Mouse (Mus musculus) heart, embryonic 12.5 days (tissue): Measurements from ENCODE around the gene Papss1. TPM values are rescaled to one million over a fixed set of nuclear protein-coding genes. Genes with fewer than 3 reads are reported as not detected.

Source experiments
- ATAC-seq: fragments of 200-750 bp; cut with Nextera tagmentation; 2 replicates; pipeline ENCODE4 v1.8.0; 2017; ENCODE audit warnings: moderate TSS enrichment, moderate library complexity; ENCODE audit not compliant: insufficient number of reproducible peaks, low FRiP score
- H3K27ac ChIP-seq: fragments of 300-500 bp; sonication (generic); 2 replicates; pipeline ENCODE4 v1.5.1; 2016; ENCODE audit warnings: mild to moderate bottlenecking, moderate library complexity; ENCODE audit not compliant: poor library complexity, severe bottlenecking
- H3K27me3 ChIP-seq: fragments of 300-500 bp; sonication (generic); replicated peaks from 2 replicates; pipeline ENCODE4 v1.6.1; 2016; ENCODE audit warnings: mild to moderate bottlenecking, moderate library complexity
- H3K36me3 ChIP-seq: fragments of 300-500 bp; sonication (generic); 2 replicates; pipeline ENCODE4 v1.6.1; 2016; ENCODE audit warnings: mild to moderate bottlenecking, moderate library complexity
- H3K4me1 ChIP-seq: fragments of 300-500 bp; sonication (generic); replicated peaks from 2 replicates; pipeline ENCODE4 v1.6.1; 2016; ENCODE audit warnings: mild to moderate bottlenecking
- H3K4me2 ChIP-seq: fragments of 300-500 bp; sonication (generic); 2 replicates; pipeline ENCODE4 v1.6.1; 2016; ENCODE audit warnings: mild to moderate bottlenecking, moderate library complexity
- H3K4me3 ChIP-seq: fragments of 300-500 bp; sonication (generic); 2 replicates; pipeline ENCODE4 v1.5.1; 2016; ENCODE audit warnings: mild to moderate bottlenecking
- H3K9ac ChIP-seq: fragments of 300-500 bp; sonication (generic); 2 replicates; pipeline ENCODE4 v1.6.1; 2016; ENCODE audit warnings: mild to moderate bottlenecking, moderate library complexity
- H3K9me3 ChIP-seq: fragments of 300-500 bp; sonication (generic); replicated peaks from 2 replicates; pipeline ENCODE4 v1.6.1; 2016; ENCODE audit warnings: mild to moderate bottlenecking, moderate library complexity
- WGBS: fragments of 180-500 bp; shearing (Covaris S2); methylation state at CpG from one replicate; pipeline ENCODE4 v1.1.7; 2016; 5-methylcytosine and 5-hydroxymethylcytosine counted together
- polyA plus RNA-seq: library from polyadenylated mRNA; unstranded; fragments of >200 nt; fragmentation: Nextera tagmentation; extraction: Ambion mirVana; gene quantifications from 2 replicates; pipeline ENCODE4 v1.2.1, GENCODE M21; 2016

Papss1 gene
- polyA plus RNA-seq, 1 experiment from 2014 or later = 41.0 TPM

DNA sequence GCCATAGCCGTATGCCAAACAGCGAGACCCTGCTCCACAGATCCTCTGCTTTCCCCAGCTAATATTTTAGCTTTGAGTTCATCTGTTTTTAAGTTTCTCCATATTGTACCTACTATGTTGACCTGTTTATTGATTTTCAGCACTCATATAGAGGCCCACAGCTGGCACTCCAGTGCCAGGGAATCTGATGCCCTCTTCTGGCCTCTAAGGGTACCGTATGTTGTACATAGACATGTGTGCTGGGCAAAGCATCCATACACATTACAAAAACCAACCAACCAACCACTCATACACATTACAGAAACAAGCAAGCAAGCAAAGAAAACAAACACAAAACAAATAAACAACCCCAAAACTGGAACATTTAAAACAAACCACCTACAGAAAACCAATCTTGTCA is 22.2 kb downstream of the Papss1 start:
- WGBS = 88% methylated on average over 3 of the region's 3 CpGs

DNA sequence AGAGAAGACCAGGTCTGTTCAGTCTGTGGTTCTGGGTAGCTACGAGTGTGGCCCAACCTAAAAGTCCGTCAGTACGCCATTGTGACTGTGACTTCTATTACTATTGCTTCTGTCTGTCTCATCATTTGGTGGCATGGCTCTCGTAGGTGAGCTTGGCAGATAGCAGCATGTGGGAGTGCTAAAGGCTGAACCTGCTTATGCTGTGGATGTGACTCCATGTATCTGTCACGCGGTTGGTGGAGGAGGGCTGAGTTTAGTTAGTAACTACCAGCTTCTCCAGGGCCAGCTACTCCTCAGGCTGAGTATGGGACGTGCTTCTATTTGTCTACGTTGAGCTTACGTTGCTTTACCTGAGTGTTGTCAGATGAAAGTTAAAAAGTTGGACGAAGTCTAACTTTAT is 23.4 kb downstream of the Papss1 start:
- Histone ChIP-seq H3K4me2 (no peak overlapping the region), H3K9ac (no peak overlapping the region), H3K4me1 (no peaks in the 10 kb centered on the region), H3K27ac (no peak overlapping the region), H3K27me3 (no peaks in the 10 kb centered on the region), H3K36me3 (peaks cover 58% of the 10 kb centered on the region), H3K4me3 (no peak overlapping the region), H3K9me3 (no peaks in the 10 kb centered on the region)
- ATAC-seq = no peak
- WGBS = 88% methylated on average over 10 of the region's 10 CpGs

More for the DNA sequence above, 22.2 kb downstream of the Papss1 start:
- no peaks in the 10 kb centered on the region for H3K4me1 ChIP-seq
- H3K27ac ChIP-seq = no peak overlapping the region
- H3K27me3 ChIP-seq = no peaks in the 10 kb centered on the region
- ATAC-seq = no peak
- H3K36me3 ChIP-seq = peaks cover 61% of the 10 kb centered on the region
- no peak overlapping the region for H3K4me2 ChIP-seq
- no peak overlapping the region for H3K4me3 ChIP-seq
- H3K9me3 ChIP-seq = no peaks in the 10 kb centered on the region
- H3K9ac ChIP-seq = no peak overlapping the region

DNA sequence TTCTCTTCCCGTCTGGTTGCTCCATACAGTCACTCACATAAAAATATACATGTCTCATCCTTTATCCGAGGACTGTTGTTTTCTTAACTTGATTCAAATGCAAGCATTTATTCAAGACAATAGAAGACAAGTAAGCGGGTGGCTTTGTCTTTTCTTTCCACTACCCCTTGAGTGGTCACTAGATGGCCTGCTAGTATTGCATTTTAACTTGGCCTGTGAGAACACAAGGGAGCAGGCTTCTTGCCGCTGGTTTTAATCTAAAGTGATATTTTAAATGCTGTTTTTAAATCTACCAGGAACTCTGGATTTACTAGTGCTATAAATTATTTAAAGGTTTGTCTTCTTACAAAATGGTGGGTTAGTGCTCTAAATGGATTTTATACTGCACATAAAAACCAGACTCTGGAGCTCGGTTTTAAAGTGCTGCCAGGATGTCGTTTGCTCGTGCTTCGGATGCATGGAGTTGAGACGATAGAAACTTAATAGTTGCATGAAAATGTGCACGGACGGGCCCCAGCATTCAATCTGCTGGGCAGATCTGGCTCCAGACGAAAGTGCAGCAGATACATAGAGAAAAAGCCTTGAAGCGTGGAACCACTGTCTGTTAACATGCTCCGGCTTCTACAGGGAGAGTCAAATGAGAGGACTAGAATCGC is 28.7 kb downstream of the Papss1 start:
- no peaks in the 10 kb centered on the region for H3K9me3 ChIP-seq
- no peaks in the 10 kb centered on the region for H3K27me3 ChIP-seq
- H3K4me3 ChIP-seq = no peak overlapping the region
- ATAC-seq = no peak
- no peak overlapping the region for H3K27ac ChIP-seq
- H3K36me3 ChIP-seq = peaks cover 37% of the 10 kb centered on the region
- 0 out of 2 replicates have a peak, but pooled peaks cover 3% of the 10 kb centered on the region for H3K4me1 ChIP-seq
- H3K9ac ChIP-seq = no peak overlapping the region
- no peak overlapping the region for H3K4me2 ChIP-seq
- 84% methylated on average over 15 of the region's 15 CpGs for WGBS

DNA sequence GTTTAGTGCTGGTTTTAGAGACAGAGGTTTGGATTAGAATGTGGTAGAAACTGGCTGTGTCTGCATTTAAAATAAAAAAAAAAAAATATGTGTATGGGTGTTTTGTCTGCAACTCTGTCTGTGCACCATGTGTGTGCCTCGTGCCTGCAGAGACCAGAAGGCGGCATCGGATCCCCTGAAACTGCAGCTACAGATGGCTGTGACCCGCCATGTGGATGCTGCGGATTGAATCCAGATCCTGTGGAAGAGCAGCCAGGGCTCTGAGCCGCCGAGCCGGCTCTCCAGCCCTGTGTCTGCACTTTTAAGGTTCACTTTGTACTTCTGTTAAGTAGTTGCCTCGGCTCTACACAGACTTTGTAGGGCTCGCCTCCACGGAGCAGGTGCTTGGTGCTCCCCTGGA is 29.8 kb downstream of the Papss1 start:
- Histone ChIP-seq H3K4me2 (no peak overlapping the region), H3K27me3 (no peaks in the 10 kb centered on the region), H3K27ac (no peak overlapping the region), H3K9me3 (no peaks in the 10 kb centered on the region), H3K4me3 (no peak overlapping the region), H3K36me3 (peaks cover 33% of the 10 kb centered on the region), H3K4me1 (0 out of 2 replicates have a peak, but pooled peaks cover 3% of the 10 kb centered on the region), H3K9ac (no peak overlapping the region)
- 95% methylated on average over 11 of the region's 11 CpGs for WGBS
- ATAC-seq = no peak

DNA sequence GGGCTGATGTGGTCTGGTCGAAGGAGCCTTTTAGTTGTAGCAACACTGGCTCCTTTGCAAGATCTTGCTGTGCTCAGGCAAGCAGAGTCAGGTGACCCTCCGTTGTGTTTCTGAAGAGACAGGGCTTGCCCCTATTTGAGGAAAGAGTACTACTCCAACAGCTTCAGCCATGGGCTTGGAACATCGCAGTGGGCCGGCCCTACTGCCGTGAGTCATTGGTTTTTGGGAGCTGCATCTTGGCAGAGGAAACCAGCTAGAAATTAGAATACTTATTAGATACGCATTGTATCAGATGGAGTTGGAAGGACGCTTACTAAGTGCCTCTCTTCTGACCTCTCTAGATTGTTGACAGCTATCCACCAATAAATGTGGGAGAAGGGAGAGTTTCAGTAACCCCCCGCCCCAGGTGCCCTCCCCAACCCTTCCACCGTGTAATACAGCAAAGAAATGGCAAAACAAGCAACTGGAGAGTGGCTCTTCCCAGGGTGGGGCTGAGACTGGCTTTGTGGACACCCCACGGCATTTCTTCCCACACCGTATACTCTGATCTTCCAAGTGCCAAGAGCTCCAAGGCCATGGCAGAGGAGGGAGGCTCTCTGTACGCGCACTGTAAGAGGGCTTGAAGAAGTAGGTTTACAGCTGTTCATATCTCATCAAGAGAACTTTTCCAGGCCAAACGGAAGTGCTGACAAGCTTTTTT is 31.1 kb downstream of the Papss1 start:
- Histone ChIP-seq H3K36me3 (peaks cover 39% of the 10 kb centered on the region), H3K4me2 (no peak overlapping the region), H3K9ac (no peak overlapping the region), H3K9me3 (no peaks in the 10 kb centered on the region), H3K4me1 (0 out of 2 replicates have a peak, but pooled peaks cover 3% of the 10 kb centered on the region), H3K4me3 (no peak overlapping the region), H3K27ac (no peak overlapping the region), H3K27me3 (no peaks in the 10 kb centered on the region)
- WGBS = 84% methylated on average over 14 of the region's 14 CpGs
- no peak for ATAC-seq

DNA sequence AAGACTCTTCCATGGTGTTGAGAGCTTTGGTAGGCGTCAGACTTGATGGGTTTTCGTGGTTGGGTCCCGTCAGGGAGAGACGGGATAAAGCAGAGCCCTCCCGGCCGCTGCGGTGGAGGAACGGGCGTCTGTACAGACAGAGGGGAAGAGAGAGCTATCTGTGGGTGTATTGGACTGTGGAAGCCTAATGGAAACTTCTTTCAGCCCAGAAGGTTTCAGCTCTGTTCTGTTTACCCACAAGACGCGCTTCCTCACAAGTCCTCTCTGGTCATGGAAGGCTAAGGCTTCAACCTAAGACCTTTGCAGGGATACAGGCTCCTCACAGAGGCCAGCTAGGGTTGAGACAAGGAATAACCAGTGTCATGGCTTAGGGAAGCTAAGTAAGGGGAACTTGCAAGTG is 36.2 kb downstream of the Papss1 start:
- peaks cover 35% of the 10 kb centered on the region for H3K36me3 ChIP-seq
- H3K9ac ChIP-seq = no peak overlapping the region
- WGBS = 89% methylated on average over 11 of the region's 11 CpGs

DNA sequence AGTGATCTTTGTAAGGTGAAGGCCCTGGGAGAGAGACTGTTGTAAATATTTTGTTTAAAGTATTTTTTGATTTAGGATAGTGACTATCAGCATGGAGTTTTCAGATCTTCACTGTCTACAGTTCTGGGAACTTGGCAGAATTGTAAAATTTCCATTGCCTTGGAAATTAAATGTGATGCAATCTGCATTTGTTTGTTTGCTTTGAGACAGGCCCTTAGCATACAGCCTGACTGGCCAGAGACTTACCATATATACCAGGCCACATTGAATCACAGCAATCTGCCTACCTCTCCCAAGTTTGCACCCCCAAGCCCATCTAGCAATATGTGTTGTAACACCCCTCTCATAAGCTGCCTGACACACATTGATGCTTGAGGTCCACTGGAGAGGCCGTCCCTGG is 36.8 kb downstream of the Papss1 start:
- Histone ChIP-seq H3K36me3 (peaks cover 38% of the 10 kb centered on the region), H3K27me3 (no peaks in the 10 kb centered on the region), H3K27ac (no peak overlapping the region), H3K9ac (no peak overlapping the region), H3K4me3 (no peak overlapping the region), H3K4me2 (no peak overlapping the region), H3K4me1 (no peaks in the 10 kb centered on the region), H3K9me3 (no peaks in the 10 kb centered on the region)
- no peak for ATAC-seq
- 90% methylated on average over 1 of the region's 1 CpGs for WGBS

More for the DNA sequence above, 36.2 kb downstream of the Papss1 start:
- ATAC-seq = no peak
- H3K27me3 ChIP-seq = no peaks in the 10 kb centered on the region
- H3K4me3 ChIP-seq = no peak overlapping the region
- no peak overlapping the region for H3K4me2 ChIP-seq
- H3K9me3 ChIP-seq = no peaks in the 10 kb centered on the region
- H3K27ac ChIP-seq = no peak overlapping the region
- H3K4me1 ChIP-seq = 0 out of 2 replicates have a peak, but pooled peaks cover 2% of the 10 kb centered on the region

DNA sequence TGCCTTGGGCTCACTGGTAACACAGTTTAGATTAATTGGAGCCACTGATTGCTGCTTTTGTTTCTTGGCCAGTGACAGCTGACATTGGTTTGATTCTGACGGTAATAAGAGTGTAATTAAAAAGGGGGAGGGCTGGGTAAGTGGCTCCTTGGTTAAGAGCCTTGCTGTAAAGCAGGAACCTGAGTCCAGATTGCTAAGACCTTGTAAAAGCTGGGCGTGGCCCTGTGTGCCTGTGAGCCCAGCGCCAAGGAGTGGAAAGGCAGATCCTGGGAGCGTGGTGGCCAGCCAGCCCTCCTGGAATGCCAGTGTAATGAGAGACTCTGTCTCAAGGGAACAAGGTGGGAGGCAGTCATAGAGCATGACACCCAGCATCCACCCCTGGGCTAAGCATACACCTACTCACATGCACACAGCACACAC is 38.4 kb downstream of the Papss1 start:
- H3K4me1 ChIP-seq = no peaks in the 10 kb centered on the region
- 87% methylated on average over 4 of the region's 4 CpGs for WGBS
- H3K4me2 ChIP-seq = no peak overlapping the region
- no peaks in the 10 kb centered on the region for H3K27me3 ChIP-seq
- ATAC-seq = no peak
- H3K27ac ChIP-seq = no peak overlapping the region
- H3K36me3 ChIP-seq = peaks cover 45% of the 10 kb centered on the region
- no peak overlapping the region for H3K4me3 ChIP-seq
- H3K9me3 ChIP-seq = no peaks in the 10 kb centered on the region
- no peak overlapping the region for H3K9ac ChIP-seq

DNA sequence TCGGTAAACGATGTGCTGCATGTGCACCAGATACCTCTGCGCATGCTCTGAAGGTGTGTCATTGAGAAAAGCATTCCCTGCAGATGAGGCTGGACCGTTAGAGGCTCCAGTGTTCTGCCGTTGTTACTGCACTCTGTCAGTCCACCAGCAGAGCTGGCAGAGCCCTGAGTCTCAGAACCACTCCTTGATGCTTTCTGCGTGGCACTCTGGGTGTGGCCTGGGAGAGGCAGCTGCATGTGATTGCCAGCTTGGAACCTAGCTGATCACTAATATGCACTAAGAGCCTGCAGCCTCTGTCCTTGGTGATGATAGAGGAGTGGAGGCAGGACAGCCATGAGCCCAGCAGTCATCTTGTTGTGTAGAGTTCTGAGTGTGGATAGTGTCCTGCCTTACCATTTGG is 43.5 kb downstream of the Papss1 start:
- peaks cover 48% of the 10 kb centered on the region for H3K36me3 ChIP-seq
- H3K27ac ChIP-seq = no peak overlapping the region
- H3K9ac ChIP-seq = no peak overlapping the region
- no peaks in the 10 kb centered on the region for H3K9me3 ChIP-seq
- ATAC-seq = no peak
- WGBS = 90% methylated on average over 6 of the region's 6 CpGs
- H3K4me3 ChIP-seq = no peak overlapping the region
- H3K27me3 ChIP-seq = no peaks in the 10 kb centered on the region
- H3K4me1 ChIP-seq = peaks cover 7% of the 10 kb centered on the region; the same call in 1 of the 2 replicates
- H3K4me2 ChIP-seq = no peak overlapping the region

DNA sequence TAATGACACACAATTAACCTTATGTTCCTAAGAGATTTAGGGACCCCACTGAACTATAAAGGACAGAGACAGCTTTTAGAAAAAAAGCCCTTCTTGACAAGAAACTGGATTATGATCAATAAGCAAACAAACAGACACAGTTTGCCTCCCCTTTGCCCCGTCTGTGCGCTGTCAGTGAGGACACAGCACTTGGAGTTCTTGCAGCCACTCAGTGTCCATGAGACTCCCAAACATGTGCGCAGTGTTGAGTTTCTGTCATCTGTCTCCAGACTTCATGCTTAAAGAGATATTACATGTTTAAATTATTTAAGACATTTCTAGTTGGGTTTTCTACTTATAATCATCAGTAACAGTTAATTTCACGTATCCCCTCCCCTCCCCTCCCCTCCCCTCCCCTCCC is 45.1 kb downstream of the Papss1 start:
- H3K9ac ChIP-seq = no peak overlapping the region
- WGBS = 80% methylated on average over 4 of the region's 4 CpGs
- no peak overlapping the region for H3K4me2 ChIP-seq
- H3K4me3 ChIP-seq = no peak overlapping the region
- peaks cover 57% of the 10 kb centered on the region for H3K36me3 ChIP-seq
- H3K9me3 ChIP-seq = no peaks in the 10 kb centered on the region
- H3K27ac ChIP-seq = no peak overlapping the region
- H3K27me3 ChIP-seq = no peaks in the 10 kb centered on the region
- H3K4me1 ChIP-seq = peaks cover 7% of the 10 kb centered on the region; the same call in 1 of the 2 replicates
- ATAC-seq = no peak

DNA sequence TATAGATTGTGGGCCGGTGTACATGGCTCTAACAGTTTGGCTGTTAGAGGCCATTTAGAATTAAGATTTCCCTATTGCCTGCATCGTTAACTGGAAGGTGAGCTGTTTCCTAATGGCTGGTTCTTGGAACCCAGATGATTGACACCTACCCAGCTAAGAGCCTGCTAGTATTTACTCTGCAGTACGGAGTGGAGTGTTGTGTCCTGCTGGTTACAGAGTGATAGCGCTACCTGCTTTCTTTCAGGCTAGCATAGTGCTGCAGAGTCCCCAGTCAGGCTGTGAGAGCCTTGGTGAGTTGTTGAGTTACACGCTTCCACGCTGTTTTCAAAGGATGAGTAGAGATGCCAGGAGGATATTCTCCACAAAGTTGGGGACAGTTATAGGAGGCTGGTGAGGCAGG is 46.0 kb downstream of the Papss1 start:
- 61% methylated on average over 6 of the region's 6 CpGs for WGBS
- H3K27me3 ChIP-seq = no peaks in the 10 kb centered on the region
- peaks cover 7% of the 10 kb centered on the region; the same call in 1 of the 2 replicates for H3K4me1 ChIP-seq
- no peaks in the 10 kb centered on the region for H3K9me3 ChIP-seq
- ATAC-seq = no peak
- H3K4me2 ChIP-seq = no peak overlapping the region
- no peak overlapping the region for H3K27ac ChIP-seq
- H3K4me3 ChIP-seq = no peak overlapping the region
- H3K9ac ChIP-seq = no peak overlapping the region
- peaks cover 58% of the 10 kb centered on the region for H3K36me3 ChIP-seq
